Mouse (Mus musculus): ENCODE measurements at regions not wholly inside any gene's neighbourhood (a gene's known extent, or its start where the extent isn't known, plus 50 kb on each side); places are given as distances from the start of the nearest gene placed in this dataset.

- TF ChIP-seq CTCF (IDR thresholded peaks at IDR 0.05; ENCODE audit: low read depth, low read length) (no peak), EP300 (IDR thresholded peaks at IDR 0.05; ENCODE audit: insufficient read depth, low read depth, low read length) (no peak), POLR2A (IDR thresholded peaks at IDR 0.05; ENCODE audit: insufficient read depth, low read length) (no peak)
Measured at GRCm38 (mm10) chr3:41302805-41303204, 220.0 kb upstream of the Pgrmc2 start.
